Mouse (Mus musculus) Patski (cell line): ENCODE data around the gene Hdac4. TPM values are rescaled to one million over a fixed set of nuclear protein-coding genes. Genes with fewer than 3 reads are reported as not detected.

Source experiments
- ATAC-seq: fragments of 100-300 bp; one replicate; pipeline ENCODE4 v1.8.0; 2021
- CTCF ChIA-PET: fragments of 350-600 bp; sonication (Branson Sonifier 250); formaldehyde crosslinking; loops from one replicate; lab custom pipeline; 2022; ENCODE audit warnings: inconsistent platforms; lab: Charles Lee
- POLR2A ChIA-PET: fragments of 350-600 bp; sonication (Branson Sonifier 250); formaldehyde crosslinking; loops from one replicate; lab custom pipeline; 2022; ENCODE audit warnings: antibody characterized with exemption, inconsistent platforms; lab: Charles Lee
- DNase-seq: peaks from one replicate; pipeline ENCODE4 v3.0.0-alpha.2; 2011; ENCODE audit warnings: low read depth, low spot score
- H3K27me3 ChIP-seq: fragments of 371-371 bp; one replicate; pipeline ENCODE4 v1.5.1; 2021
- CTCF ChIP-seq: fragments of 100-300 bp; IDR thresholded peaks from one replicate; pipeline ENCODE4 v1.5.1; 2021
- in situ Hi-C: fragments of 300-500 bp; cut with MboI; formaldehyde crosslinking; loops from 3 replicates; pipeline ENCODE4 v1.11.1; 2018; ENCODE audit warnings: low pct_unique_long_range_greater_than_20kb, mixed read lengths
- polyA plus RNA-seq: library from polyadenylated mRNA; unstranded; gene quantifications from one replicate; pipeline ENCODE4 v1.2.3, GENCODE M21; 2021

The Hdac4 gene
- polyA plus RNA-seq, 1 experiment from 2014 or later = 15.0 TPM

- in situ Hi-C loops = no loop called here
- POLR2A ChIA-PET = no interaction called here
- DNase-seq (no peak), ATAC-seq (no peak)
- no peak for TF ChIP-seq CTCF
- CTCF ChIA-PET = interaction anchor here (1.6 kb wide), 1 partner anchor 16 kb away, joined by 4 read pairs; no protein-coding TSS in a partner anchor
- H3K27me3 ChIP-seq = no peaks in the 10 kb centered on the region
Measured at GRCm38 (mm10) chr1:92212003-92212750, 16.7 kb upstream of the Hdac4 start.

GRCm38 (mm10) chr1:92202639-92203352 lies 7.3 kb upstream of the Hdac4 start:
- in situ Hi-C loops = no loop called here
- DNase-seq = no peak
- ChIA-PET POLR2A (no interaction called here), CTCF (no interaction called here)
- ATAC-seq = no peak
- no peaks in the 10 kb centered on the region for H3K27me3 ChIP-seq
- no peak for TF ChIP-seq CTCF

- H3K27me3 ChIP-seq = no peaks in the 10 kb centered on the region
- ChIA-PET CTCF (no interaction called here), POLR2A (interaction anchor here (0.6 kb wide), 1 partner anchor 10 kb away, joined by 3 read pairs; no protein-coding TSS in a partner anchor)
- DNase-seq = no peak
- no peak for TF ChIP-seq CTCF
- in situ Hi-C loops = loop anchor here (25.0 kb wide), 1 partner anchor 172 kb away; no protein-coding TSS in a partner anchor
- no peak for ATAC-seq
Measured at GRCm38 (mm10) chr1:92190463-92190862, 5.0 kb downstream of the Hdac4 start.

GRCm38 (mm10) chr1:92187137-92187536 lies 8.4 kb downstream of the Hdac4 start:
- CTCF ChIA-PET = no interaction called here
- H3K27me3 ChIP-seq = no peaks in the 10 kb centered on the region
- ATAC-seq = no peak
- no peak for TF ChIP-seq CTCF
- in situ Hi-C loops = loop anchor here (25.0 kb wide), 1 partner anchor 175 kb away; no protein-coding TSS in a partner anchor
- no peak for DNase-seq
- POLR2A ChIA-PET = no interaction called here

- no peak for ATAC-seq
- DNase-seq = no peak
- ChIA-PET CTCF (no interaction called here), POLR2A (no interaction called here)
- TF ChIP-seq CTCF = no peak
- H3K27me3 ChIP-seq = no peaks in the 10 kb centered on the region
- in situ Hi-C loops = loop anchor here (25.0 kb wide), 1 partner anchor 178 kb away; no protein-coding TSS in a partner anchor
Measured at GRCm38 (mm10) chr1:92184600-92184999, 10.9 kb downstream of the Hdac4 start.

- in situ Hi-C loops = loop anchor here (25.0 kb wide), 1 partner anchor 179 kb away; no protein-coding TSS in a partner anchor
- H3K27me3 ChIP-seq = no peaks in the 10 kb centered on the region
- ChIA-PET CTCF (interaction anchor here (1.4 kb wide), 1 partner anchor 10 kb away, joined by 3 read pairs; no protein-coding TSS in a partner anchor), POLR2A (no interaction called here)
- DNase-seq = no peak
- no peak for TF ChIP-seq CTCF
- no peak for ATAC-seq
Measured at GRCm38 (mm10) chr1:92183101-92183790, 12.3 kb downstream of the Hdac4 start.

- no peaks in the 10 kb centered on the region for H3K27me3 ChIP-seq
- in situ Hi-C loops = loop anchor here (25.0 kb wide), 1 partner anchor 180 kb away; no protein-coding TSS in a partner anchor
- ATAC-seq = no peak
- ChIA-PET POLR2A (interaction anchor here (0.7 kb wide), 1 partner anchor 175 kb away, joined by 3 read pairs; no protein-coding TSS in a partner anchor), CTCF (no interaction called here)
- DNase-seq = no peak
- no peak for TF ChIP-seq CTCF
Measured at GRCm38 (mm10) chr1:92181970-92182369, 13.5 kb downstream of the Hdac4 start.

GRCm38 (mm10) chr1:92180141-92181137 lies 15.1 kb downstream of the Hdac4 start:
- in situ Hi-C loops = loop anchor here (25.0 kb wide), 1 partner anchor 182 kb away; no protein-coding TSS in a partner anchor
- peak; percentile 99 for DNase-seq
- no peak for TF ChIP-seq CTCF
- H3K27me3 ChIP-seq = no peaks in the 10 kb centered on the region
- ChIA-PET POLR2A (interaction anchor here (1.0 kb wide), 1 partner anchor 35 kb away, joined by 3 read pairs; no protein-coding TSS in a partner anchor), CTCF (no interaction called here)
- peak; percentile 97 for ATAC-seq

- H3K27me3 ChIP-seq = no peaks in the 10 kb centered on the region
- TF ChIP-seq CTCF = no peak
- ChIA-PET POLR2A (no interaction called here), CTCF (no interaction called here)
- in situ Hi-C loops = loop anchor here (10.0 to 25.0 kb wide), 2 partner anchors 175 to 183 kb away; no protein-coding TSS in a partner anchor
- DNase-seq (no peak), ATAC-seq (no peak)
Measured at GRCm38 (mm10) chr1:92179489-92180006, 16.0 kb downstream of the Hdac4 start.
